Mouse (Mus musculus) left cerebral cortex, postnatal 4 days (tissue): ENCODE results near the gene Spock2. TPM values are rescaled to one million over a fixed set of nuclear protein-coding genes. Genes with fewer than 3 reads are reported as not detected.
"Not testable (repeated sequence)": the region's sequence is repeated elsewhere in the genome, so short reads cannot be mapped to it uniquely, and the experiment has no call there.

Experiments
- DNase-seq: peaks from one replicate; pipeline ENCODE4 v3.0.0-alpha.2; 2022
- intact Hi-C: fragments of 180-260 bp; cut with DNase I; formaldehyde crosslinking; loops from one replicate; pipeline ENCODE4 v1.15.1; 2025
- total RNA-seq, 2 experiments: library from RNA; stranded (reverse); gene quantifications; 2 replicates each; pipeline ENCODE4 v1.2.3; 2021

Gene Spock2
- total RNA-seq, 2 experiments from 2014 or later = 312 to 345 TPM

- intact Hi-C loops = no loop called here
- no peak for DNase-seq
Observed at GRCm38 (mm10) chr10:60138680-60139079, 32.7 kb downstream of the Spock2 start.

GRCm38 (mm10) chr10:60140751-60141150 lies 34.7 kb downstream of the Spock2 start:
- intact Hi-C loops = no loop called here
- DNase-seq = no peak

GRCm38 (mm10) chr10:60141656-60142160 lies 35.7 kb downstream of the Spock2 start:
- intact Hi-C loops = no loop called here
- no peak for DNase-seq

- not testable (repeated sequence) for DNase-seq
- intact Hi-C loops = loop anchor here (5.0 kb wide), 1 partner anchor 90 kb away; no protein-coding TSS in a partner anchor
Observed at GRCm38 (mm10) chr10:60147510-60148047, 41.6 kb downstream of the Spock2 start.

GRCm38 (mm10) chr10:60148087-60148486 lies 42.1 kb downstream of the Spock2 start:
- DNase-seq = peak; percentile 84
- intact Hi-C loops = loop anchor here (5.0 kb wide), 1 partner anchor 89 kb away; no protein-coding TSS in a partner anchor

GRCm38 (mm10) chr10:60151107-60151663 lies 45.2 kb downstream of the Spock2 start:
- intact Hi-C loops = no loop called here
- DNase-seq = peak; percentile 31

GRCm38 (mm10) chr10:60156016-60156415 lies 50.0 kb downstream of the Spock2 start:
- intact Hi-C loops = no loop called here
- no peak for DNase-seq

- intact Hi-C loops = no loop called here
- DNase-seq = no peak
Observed at GRCm38 (mm10) chr10:60158144-60158543, 52.1 kb downstream of the Spock2 start.

- intact Hi-C loops = not testable (repeated sequence)
Observed at GRCm38 (mm10) chr10:60161397-60161796, 55.4 kb downstream of the Spock2 start.

GRCm38 (mm10) chr10:60162184-60162972 lies 56.4 kb downstream of the Spock2 start:
- DNase-seq, intact Hi-C loops: not testable (repeated sequence)

More at GRCm38 (mm10) chr10:60161397-60161796, 55.4 kb downstream of the Spock2 start:
- DNase-seq = not testable (repeated sequence)

- DNase-seq = no peak
- intact Hi-C loops = no loop called here
Observed at GRCm38 (mm10) chr10:60162973-60163255, 56.9 kb downstream of the Spock2 start.

- intact Hi-C loops = no loop called here
- no peak for DNase-seq
Observed at GRCm38 (mm10) chr10:60164869-60165268, 58.9 kb downstream of the Spock2 start.

- intact Hi-C loops = no loop called here
- DNase-seq = no peak
Observed at GRCm38 (mm10) chr10:60166068-60166467, 60.0 kb downstream of the Spock2 start.

GRCm38 (mm10) chr10:60168306-60168705 lies 62.3 kb downstream of the Spock2 start:
- DNase-seq = no peak
- intact Hi-C loops = no loop called here

GRCm38 (mm10) chr10:60168960-60169359 lies 62.9 kb downstream of the Spock2 start:
- intact Hi-C loops = no loop called here
- no peak for DNase-seq

GRCm38 (mm10) chr10:60170326-60171089 lies 64.5 kb downstream of the Spock2 start:
- no peak for DNase-seq
- intact Hi-C loops = no loop called here

- intact Hi-C loops = no loop called here
Observed at GRCm38 (mm10) chr10:60171368-60171767, 65.3 kb downstream of the Spock2 start.

GRCm38 (mm10) chr10:60172306-60172705 lies 66.3 kb downstream of the Spock2 start:
- intact Hi-C loops = no loop called here
- no peak for DNase-seq

More at GRCm38 (mm10) chr10:60171368-60171767, 65.3 kb downstream of the Spock2 start:
- no peak for DNase-seq

- intact Hi-C loops = no loop called here
- peak; percentile 69 for DNase-seq
Observed at GRCm38 (mm10) chr10:60173035-60173434, 67.0 kb downstream of the Spock2 start.

- intact Hi-C loops = no loop called here
- no peak for DNase-seq
Observed at GRCm38 (mm10) chr10:60174506-60174905, 68.5 kb downstream of the Spock2 start.

- intact Hi-C loops = not testable (repeated sequence)
Observed at GRCm38 (mm10) chr10:60175306-60175705, 69.3 kb downstream of the Spock2 start.

More at GRCm38 (mm10) chr10:60175306-60175705, 69.3 kb downstream of the Spock2 start:
- DNase-seq = not testable (repeated sequence)
